Mouse (Mus musculus): Measurements from ENCODE around the gene Grin2c. TPM values are rescaled to one million over a fixed set of nuclear protein-coding genes. Genes with fewer than 3 reads are reported as not detected.

Gene Grin2c
- polyA plus RNA-seq (2012; rRNA removed), result 4.8 and 6.5 TPM in 2 replicates

GRCm38 (mm10) chr11:115267061-115267883 is at the start of gene Grin2c:
Gene Grin2c, minus strand, starts transcription at chr11:115267243.
- Histone ChIP-seq H3K4me3 (replicated peaks; ENCODE audit: extremely low read depth, low read depth, low read length) (no peak within 1 kb of the TSS), H3K4me1 (ENCODE audit: control insufficient read depth, insufficient read depth, low read length) (no peaks in the 10 kb centered on the region)
- WGBS, result 10% methylated on average over 47 of the region's 50 CpGs
- DNase-seq, result no peak
- TF ChIP-seq POLR2A (IDR thresholded peaks at IDR 0.05; ENCODE audit: borderline replicate concordance, extremely low read depth, low read depth, low read length) (no peak), CTCF (IDR thresholded peaks at IDR 0.05; ENCODE audit: insufficient read depth, low read length) (no peak)

GRCm38 (mm10) chr11:115314249-115314648 is 47.2 kb upstream of the Grin2c start:
- Histone ChIP-seq H3K4me3 (replicated peaks; ENCODE audit: extremely low read depth, low read depth, low read length) (no peak overlapping the region), H3K4me1 (ENCODE audit: control insufficient read depth, insufficient read depth, low read length) (no peaks in the 10 kb centered on the region)
- no peak for DNase-seq
- TF ChIP-seq POLR2A (IDR thresholded peaks at IDR 0.05; ENCODE audit: borderline replicate concordance, extremely low read depth, low read depth, low read length) (no peak), CTCF (IDR thresholded peaks at IDR 0.05; ENCODE audit: insufficient read depth, low read length) (no peak)
- WGBS, result 30% methylated on average over 2 of the region's 2 CpGs

- no peak for DNase-seq
- TF ChIP-seq CTCF (IDR thresholded peaks at IDR 0.05; ENCODE audit: insufficient read depth, low read length) (no peak), POLR2A (IDR thresholded peaks at IDR 0.05; ENCODE audit: borderline replicate concordance, extremely low read depth, low read depth, low read length) (no peak)
- WGBS, result 70% methylated on average over 1 of the region's 1 CpGs
- no peak overlapping the region for H3K4me3 ChIP-seq (replicated peaks; ENCODE audit: extremely low read depth, low read depth, low read length)
- H3K4me1 ChIP-seq (ENCODE audit: control insufficient read depth, insufficient read depth, low read length), result no peaks in the 10 kb centered on the region
Measured at GRCm38 (mm10) chr11:115308781-115309180, 41.7 kb upstream of the Grin2c start.

GRCm38 (mm10) chr11:115306863-115307262 is 39.8 kb upstream of the Grin2c start, which contains the start of gene Otop2:
Gene Otop2, plus strand, starts transcription at chr11:115307163.
- TF ChIP-seq CTCF (IDR thresholded peaks at IDR 0.05; ENCODE audit: insufficient read depth, low read length), result no peak
- no peak for TF ChIP-seq POLR2A (IDR thresholded peaks at IDR 0.05; ENCODE audit: borderline replicate concordance, extremely low read depth, low read depth, low read length)
- Histone ChIP-seq H3K4me1 (ENCODE audit: control insufficient read depth, insufficient read depth, low read length) (no peaks in the 10 kb centered on the region), H3K4me3 (replicated peaks; ENCODE audit: extremely low read depth, low read depth, low read length) (no peak within 1 kb of the TSS)
- 44% methylated on average over 8 of the region's 8 CpGs for WGBS
- DNase-seq, result no peak

GRCm38 (mm10) chr11:115303167-115303566 is 36.1 kb upstream of the Grin2c start:
- no peak for DNase-seq
- Histone ChIP-seq H3K4me3 (replicated peaks; ENCODE audit: extremely low read depth, low read depth, low read length) (no peak overlapping the region), H3K4me1 (ENCODE audit: control insufficient read depth, insufficient read depth, low read length) (no peaks in the 10 kb centered on the region)
- 34% methylated on average over 8 of the region's 8 CpGs for WGBS
- TF ChIP-seq POLR2A (IDR thresholded peaks at IDR 0.05; ENCODE audit: borderline replicate concordance, extremely low read depth, low read depth, low read length), result no peak
- TF ChIP-seq CTCF (IDR thresholded peaks at IDR 0.05; ENCODE audit: insufficient read depth, low read length), result no peak

GRCm38 (mm10) chr11:115301351-115301750 is 34.3 kb upstream of the Grin2c start:
- Histone ChIP-seq H3K4me3 (replicated peaks; ENCODE audit: extremely low read depth, low read depth, low read length) (no peak overlapping the region), H3K4me1 (ENCODE audit: control insufficient read depth, insufficient read depth, low read length) (peaks cover 8% of the 10 kb centered on the region)
- DNase-seq, result no peak
- WGBS, result 86% methylated on average over 2 of the region's 2 CpGs
- TF ChIP-seq POLR2A (IDR thresholded peaks at IDR 0.05; ENCODE audit: borderline replicate concordance, extremely low read depth, low read depth, low read length) (no peak), CTCF (IDR thresholded peaks at IDR 0.05; ENCODE audit: insufficient read depth, low read length) (no peak)

- TF ChIP-seq CTCF (IDR thresholded peaks at IDR 0.05; ENCODE audit: insufficient read depth, low read length), result no peak
- no peak for TF ChIP-seq POLR2A (IDR thresholded peaks at IDR 0.05; ENCODE audit: borderline replicate concordance, extremely low read depth, low read depth, low read length)
- no peak for DNase-seq
- 79% methylated on average over 4 of the region's 4 CpGs for WGBS
- H3K4me1 ChIP-seq (ENCODE audit: control insufficient read depth, insufficient read depth, low read length), result peaks cover 8% of the 10 kb centered on the region
- H3K4me3 ChIP-seq (replicated peaks; ENCODE audit: extremely low read depth, low read depth, low read length), result no peak overlapping the region
Measured at GRCm38 (mm10) chr11:115300745-115301144, 33.7 kb upstream of the Grin2c start.

- TF ChIP-seq CTCF (IDR thresholded peaks at IDR 0.05; ENCODE audit: insufficient read depth, low read length), result no peak
- no peak for TF ChIP-seq POLR2A (IDR thresholded peaks at IDR 0.05; ENCODE audit: borderline replicate concordance, extremely low read depth, low read depth, low read length)
- 68% methylated on average over 8 of the region's 8 CpGs for WGBS
- Histone ChIP-seq H3K4me1 (ENCODE audit: control insufficient read depth, insufficient read depth, low read length) (peaks cover 8% of the 10 kb centered on the region), H3K4me3 (replicated peaks; ENCODE audit: extremely low read depth, low read depth, low read length) (no peak overlapping the region)
- no peak for DNase-seq
Measured at GRCm38 (mm10) chr11:115298160-115298559, 31.1 kb upstream of the Grin2c start.

- peak within 1 kb of the TSS; percentile 56 for H3K4me3 ChIP-seq (replicated peaks; ENCODE audit: extremely low read depth, low read depth, low read length)
- DNase-seq, result peak; percentile 52
Measured at GRCm38 (mm10) chr11:115297214-115297826, 30.3 kb upstream of the Grin2c start, which contains the start of gene Fads6. Gene Fads6, minus strand, starts transcription at chr11:115297663.

More at GRCm38 (mm10) chr11:115297214-115297826, 30.3 kb upstream of the Grin2c start, which contains the start of gene Fads6:
- TF ChIP-seq POLR2A (IDR thresholded peaks at IDR 0.05; ENCODE audit: borderline replicate concordance, extremely low read depth, low read depth, low read length), result no peak
- TF ChIP-seq CTCF (IDR thresholded peaks at IDR 0.05; ENCODE audit: insufficient read depth, low read length), result no peak
- H3K4me1 ChIP-seq (ENCODE audit: control insufficient read depth, insufficient read depth, low read length), result peaks cover 8% of the 10 kb centered on the region
- WGBS, result 2% methylated on average over 44 of the region's 44 CpGs
